Mouse (Mus musculus) frontal cortex, postnatal 14 days (tissue): Measurements from ENCODE around the gene Nup160.

ENCODE experiments used
- DNase-seq, 2 experiments: peaks; one replicate each; pipeline ENCODE4 v3.0.0; 2022; ENCODE audit warnings: low spot score in 2 of 2

The Nup160 gene

DNA sequence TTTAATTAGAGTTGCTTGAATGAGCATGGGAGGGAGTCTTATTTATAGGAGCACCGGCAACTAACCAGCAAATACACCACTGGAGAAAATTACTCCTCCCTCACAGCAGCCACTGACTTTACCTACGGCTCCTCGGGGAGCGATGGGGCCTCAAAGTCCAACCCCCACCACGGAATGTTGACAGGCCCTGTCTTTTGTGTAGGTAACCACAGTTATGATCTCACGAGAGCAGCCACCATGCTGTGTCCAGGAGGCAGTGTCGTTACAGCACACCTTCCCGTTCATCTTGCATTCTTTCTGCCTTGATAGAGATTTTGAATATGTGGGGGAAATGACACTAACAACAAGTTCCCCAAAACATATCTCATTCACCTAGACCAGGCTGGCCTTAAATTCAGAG is at the start of gene Nup160:
TSS of gene Nup160 (plus strand) at position 209 of the 400 bp plus-strand sequence.
- DNase-seq: no peak

DNA sequence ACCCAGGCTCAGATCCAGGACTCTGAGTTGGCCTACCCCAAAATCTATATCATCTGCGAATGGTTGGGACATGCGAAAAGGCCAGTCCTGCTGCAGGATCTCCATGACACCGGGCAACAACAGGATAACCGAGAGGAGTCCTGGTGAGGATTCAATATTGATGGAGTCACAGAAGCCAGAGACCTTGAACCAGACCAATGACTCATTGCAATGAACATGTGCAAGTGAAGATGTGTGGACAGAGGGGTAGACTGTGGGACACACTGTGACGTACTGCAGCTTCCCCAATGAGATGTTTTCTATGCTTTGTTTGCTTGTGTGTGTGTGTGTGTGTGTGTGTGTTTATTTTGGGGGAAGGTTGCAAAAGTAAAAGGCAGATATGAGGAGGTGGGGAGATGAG is 48.8 kb upstream of the Nup160 start:
- DNase-seq: no peak

DNA sequence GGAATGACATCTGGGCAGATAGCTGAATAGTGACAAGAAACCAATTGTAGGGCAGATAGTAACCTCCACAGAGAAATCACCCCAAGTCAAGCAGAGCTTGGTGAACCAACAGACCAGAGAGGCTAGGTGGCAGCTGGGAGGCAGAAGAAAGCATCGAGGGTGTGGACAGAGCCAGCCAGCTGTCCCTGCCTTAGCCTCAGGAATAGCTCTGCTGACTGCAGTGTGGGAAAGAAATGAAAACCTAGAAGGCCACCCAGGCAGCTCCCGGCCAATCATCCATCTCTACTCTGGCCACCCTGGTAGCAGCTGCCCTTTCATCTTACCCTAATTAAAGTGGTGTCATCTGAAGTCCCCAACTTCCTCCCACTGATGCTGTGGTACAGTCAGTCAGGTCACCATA is 47.5 kb upstream of the Nup160 start:
- DNase-seq: no peak

DNA sequence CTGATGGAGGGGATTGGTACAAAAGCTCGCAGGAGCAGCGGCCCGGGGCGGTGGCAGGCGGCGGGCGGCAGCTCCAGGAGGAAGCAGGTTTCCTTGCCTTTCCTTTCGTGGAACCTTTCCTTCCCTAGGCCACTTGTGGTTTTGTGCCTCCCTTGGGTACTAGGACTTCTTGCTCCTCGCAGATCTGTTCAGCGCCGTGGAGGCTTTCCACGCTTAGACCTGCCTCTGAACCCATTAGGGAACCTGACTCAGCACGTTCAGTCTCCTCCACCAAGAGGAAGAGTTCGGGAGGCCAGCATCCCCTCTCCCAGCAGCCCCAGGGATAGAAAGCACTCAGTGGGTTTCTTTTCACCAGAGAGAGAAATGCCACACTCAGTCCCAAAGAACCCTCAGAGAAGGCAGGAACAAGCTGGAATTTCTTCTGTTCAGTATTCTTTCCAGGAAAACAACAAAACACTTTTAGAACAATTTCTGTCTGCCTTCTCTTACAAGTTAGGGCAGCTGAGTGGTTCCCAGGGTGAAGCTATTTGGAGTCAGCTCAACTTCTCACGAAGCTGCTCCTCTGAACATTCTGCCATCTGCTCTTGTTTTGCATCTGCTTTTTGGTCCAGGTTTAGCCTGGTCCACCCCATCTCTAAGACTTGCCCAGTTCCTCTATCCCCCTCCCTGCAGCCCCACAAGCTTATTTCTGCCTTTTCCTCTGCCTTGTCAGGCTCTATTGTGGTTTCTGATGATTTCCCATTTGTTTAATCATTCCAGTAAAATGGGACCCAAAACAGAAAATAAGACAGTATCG is 44.9 kb upstream of the Nup160 start:
- DNase-seq: no peak

DNA sequence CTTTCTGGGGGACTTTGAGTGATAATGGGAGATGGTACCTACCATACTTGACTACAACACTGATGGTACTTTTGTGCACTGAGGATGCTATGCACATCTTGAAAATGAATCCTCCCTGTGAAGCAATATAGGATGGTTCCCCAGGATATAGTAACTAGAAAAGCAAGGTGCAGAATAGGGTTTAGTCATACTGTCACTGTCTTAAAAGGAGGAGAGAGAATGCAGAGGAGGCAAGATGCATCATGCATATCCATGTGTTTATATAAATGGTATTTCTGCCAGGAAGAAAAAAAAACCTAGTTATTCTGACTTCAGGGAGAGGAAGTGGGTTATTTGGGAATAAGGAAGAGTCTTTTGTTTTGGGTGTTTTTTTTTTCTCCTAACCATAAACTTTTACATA is 42.3 kb upstream of the Nup160 start:
- no peak for DNase-seq

DNA sequence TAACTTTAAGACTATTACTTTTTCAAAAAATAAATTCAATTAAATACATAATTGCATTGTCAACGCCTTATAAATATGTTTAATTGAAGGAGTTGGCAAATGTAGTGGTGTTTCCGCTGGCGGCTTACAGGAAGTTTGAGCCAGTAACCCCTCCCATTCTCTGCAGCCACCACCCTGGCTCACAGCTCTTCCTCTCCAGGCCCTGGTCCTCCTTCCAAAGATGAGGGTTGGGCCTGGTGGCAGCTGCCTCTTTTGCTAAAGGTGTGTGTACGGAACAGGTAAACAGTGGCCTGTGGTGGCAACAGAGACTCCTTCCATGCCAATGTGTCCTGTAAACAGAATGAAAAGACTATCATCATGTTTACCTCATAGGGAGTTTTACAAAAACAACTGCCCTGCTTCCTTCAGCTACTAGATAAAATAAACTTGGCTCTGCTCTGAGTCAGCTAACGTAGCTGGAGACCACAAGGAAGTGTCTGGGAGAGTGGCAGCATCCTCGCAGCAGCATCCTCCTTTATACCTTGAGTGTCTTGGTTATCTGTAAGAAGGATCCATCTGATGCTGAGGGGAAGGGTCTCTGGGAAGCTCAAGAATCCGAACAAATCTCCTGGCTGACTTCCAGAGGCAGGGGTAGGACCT is 41.8 kb upstream of the Nup160 start:
- no peak for DNase-seq

DNA sequence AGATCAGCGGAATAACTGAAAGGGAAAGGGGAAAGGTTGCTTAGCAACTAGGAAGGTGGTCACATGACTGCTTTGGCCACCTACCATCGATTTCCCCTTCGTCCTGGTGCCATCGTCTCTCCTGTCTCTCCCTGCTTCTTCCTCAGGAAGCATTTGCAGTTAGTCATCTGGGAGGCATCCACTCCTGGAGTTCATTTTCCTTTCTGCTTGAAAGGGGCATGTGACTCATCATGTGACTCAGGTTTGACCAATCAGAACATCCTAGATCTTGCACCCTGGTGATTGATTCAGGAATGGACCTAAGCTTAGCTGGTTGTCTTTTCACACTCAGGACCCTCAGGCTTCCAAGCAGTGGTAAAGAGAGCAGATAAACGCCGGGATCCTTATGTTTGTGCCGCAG is 40.2 kb upstream of the Nup160 start:
- DNase-seq: no peak

DNA sequence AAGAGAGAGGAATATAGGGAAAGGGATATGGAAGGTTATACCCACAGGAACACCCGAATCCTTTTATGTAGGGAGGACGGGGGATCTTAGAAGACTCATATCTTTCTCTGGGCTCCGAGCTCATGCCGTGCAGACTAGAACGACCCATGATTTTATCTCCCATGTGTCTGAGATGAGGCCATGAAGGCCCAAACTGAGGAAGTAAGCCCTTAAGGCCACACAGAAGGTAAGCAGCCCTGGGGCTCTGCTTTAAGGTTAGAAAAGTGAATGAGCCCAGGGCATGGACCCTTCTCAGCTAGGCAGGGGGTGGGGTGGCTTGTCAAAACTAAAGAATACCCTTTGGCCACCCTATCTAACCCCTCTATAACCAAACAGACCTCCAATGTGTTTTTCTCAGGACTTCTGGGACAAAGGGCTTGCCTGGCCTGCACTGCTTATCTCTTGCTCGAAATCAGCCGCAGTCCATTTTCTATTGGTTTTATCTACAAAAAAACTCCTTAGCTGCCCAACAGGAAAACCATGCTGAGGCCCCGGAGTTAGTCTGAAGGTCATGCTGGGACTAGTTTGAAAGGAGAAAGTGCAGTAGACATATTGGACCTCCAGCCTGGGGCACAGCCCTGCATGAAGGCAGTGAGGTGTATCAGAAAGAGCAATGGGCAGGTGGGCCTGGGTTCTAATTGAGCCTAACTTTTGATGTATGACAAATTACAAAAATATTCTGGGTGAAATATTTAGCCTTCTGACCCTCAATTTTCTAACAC is 37.8 kb upstream of the Nup160 start:
- no peak for DNase-seq

DNA sequence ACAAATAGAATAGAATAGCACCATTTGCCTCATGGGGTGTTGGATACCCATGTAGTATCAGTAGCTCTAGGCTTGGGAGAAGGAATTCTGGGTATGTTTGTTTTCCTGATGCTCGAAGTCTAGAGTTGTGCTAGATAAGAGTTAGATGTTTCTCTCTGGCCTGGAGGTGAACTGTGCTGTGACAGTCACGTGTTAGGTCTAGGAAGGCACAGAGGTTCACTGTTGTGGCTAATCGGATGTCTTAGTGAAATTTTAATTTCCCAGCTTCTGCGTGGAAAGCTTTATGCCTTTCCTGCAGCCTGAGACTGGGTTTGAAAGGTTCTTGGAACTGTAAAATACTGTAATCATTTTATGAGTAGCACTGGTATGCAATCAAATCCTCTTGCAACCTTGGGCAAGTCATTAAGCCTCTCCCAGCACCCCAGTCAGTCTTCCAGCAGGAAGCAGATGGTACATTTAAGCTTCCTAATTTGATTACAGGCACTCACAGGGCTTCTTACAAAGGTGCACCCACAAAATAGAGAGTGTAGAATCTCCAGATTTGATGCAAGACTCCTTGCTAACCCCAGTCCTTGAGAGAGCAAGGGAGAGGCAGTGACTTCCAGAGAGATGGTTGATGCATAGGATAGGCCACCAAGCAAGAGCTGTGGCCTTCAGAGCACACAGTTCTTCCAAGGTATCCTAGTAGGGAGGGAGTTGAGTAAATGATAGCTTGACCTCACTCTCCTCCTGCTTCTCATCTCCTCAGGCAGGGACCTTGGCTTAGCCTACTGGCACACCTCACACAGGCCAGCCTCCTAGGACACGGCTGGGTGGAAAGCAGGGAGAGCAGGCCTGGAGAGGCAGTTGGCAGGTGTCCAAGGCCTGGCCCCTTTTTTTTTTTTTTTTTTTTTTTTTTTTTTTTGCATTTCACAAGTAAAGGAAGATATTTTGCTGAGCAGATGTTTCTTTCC is 37.0 kb upstream of the Nup160 start:
- DNase-seq: no peak

DNA sequence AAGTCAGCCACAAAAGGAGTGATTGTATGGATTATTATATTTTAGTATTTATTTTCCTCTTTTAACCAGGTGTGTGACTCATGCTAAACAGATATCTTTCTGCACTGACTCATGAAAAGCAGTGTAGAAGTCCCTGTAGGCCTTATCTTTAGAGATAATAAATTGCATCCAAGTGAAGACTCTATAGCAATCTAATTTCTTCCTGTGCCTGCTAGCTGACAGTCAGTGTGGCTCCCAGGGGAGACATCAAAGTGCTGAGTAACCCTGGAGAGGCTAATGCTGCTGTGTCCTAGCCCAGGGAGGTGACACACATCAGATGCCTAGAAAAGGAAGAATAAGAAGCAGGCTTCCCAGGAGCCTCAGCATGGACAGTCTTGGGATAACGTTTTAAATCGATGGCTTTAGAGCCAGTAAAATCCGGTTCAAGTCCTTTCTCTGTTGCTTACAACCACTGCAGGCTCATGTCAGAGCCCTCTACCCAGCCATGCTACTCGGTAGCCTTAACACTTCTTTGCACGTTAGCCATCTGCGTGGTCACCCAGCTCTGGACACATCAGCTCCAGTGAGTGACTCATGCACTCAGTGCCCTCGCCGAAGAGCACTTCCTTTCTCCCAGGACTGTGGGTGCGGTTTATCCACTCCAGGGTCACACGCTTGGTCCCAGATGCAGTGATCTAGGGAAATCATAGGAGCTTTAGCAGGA is 35.9 kb upstream of the Nup160 start:
- no peak for DNase-seq

DNA sequence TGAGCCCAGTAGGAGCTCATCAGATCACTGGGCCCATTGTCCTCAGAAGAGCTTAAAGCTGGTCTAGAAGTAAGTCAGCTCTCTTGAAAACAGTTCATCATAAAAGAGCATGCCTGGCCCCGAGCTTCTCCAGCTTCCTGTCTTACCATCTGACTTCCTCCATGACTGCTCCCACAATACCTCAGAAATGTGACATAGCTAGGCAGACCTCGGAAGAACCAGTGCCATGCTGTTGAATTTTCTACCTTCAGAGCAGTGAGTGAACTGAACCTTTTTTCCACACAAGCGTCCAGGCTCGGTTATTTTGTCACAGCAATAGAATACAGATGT is 35.3 kb upstream of the Nup160 start:
- no peak for DNase-seq

DNA sequence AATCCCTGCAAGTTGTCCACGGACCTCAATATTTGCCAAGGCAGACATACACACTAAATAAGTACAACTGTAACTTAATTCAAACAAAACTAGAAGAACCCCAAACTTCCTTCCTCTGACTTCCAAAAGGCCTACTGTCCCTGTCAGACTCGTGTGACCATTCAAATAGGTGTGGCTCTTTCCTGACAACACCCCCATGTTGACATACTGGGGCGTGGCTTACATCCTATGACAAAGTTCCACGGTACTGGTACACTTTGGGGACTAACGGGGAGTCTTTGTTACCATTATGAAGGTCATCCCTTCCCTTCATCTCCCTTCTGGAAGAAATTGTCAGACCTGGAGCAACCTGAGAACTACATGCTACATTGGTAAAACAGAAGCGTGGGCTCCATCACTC is 29.9 kb upstream of the Nup160 start:
- no peak for DNase-seq

DNA sequence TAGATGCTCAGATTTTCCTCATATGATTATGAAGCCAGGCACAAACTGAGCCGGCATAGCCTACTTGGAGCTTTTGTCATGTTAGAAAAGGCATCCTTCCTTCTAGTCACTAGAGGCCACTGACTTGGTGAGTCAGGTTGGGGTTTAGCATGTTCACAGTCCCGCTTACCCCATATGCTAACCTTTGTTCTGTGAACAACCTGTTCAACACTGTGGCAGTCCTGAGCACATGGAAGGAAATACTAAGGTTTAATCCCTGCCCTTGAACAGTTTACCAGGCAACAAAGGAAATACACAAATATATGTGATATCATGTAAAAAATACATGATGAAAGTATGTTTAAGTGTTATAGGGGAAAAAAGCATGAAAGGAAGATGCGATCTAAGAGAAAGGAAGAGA is 27.6 kb upstream of the Nup160 start:
- no peak for DNase-seq

DNA sequence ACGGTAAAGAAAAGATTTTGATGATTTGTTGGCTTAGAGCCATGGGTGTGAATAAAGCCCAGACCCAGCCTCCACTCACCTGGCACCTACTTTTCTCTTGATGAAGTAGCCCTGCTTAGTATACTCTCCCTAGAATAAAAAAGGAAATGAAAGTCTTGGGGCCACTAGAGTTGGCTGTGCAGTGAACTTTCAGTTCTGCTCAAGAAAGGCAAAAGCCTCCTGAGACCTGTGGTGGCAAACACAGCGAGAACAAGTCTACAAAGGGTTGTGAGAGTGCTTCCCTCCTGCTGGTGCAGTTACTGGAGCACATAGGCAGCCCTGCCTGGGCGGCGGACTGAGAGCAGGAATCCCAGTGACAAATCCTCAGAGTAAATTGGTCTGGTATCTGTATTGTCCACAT is 27.1 kb upstream of the Nup160 start:
- DNase-seq: no peak

DNA sequence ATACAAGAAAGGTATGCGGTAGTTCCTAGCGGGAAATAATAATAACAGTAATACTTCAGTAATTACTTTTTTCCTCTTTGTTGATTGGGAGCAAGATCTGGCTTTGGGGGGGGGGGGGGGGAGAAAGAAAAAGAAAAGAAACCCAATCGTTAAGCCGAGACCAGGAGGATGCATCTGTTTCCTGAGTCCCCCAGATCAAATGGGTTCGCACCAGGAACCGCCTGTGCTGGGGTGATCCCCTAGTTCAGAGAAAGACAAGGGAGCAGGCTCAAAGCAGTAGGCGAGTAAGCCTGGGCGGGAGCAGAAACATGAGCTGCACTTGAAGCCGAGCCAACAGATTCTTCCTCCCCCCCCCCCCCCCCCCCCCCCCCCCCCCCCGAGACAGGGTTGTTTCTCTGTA is 24.9 kb upstream of the Nup160 start:
- DNase-seq: no peak

DNA sequence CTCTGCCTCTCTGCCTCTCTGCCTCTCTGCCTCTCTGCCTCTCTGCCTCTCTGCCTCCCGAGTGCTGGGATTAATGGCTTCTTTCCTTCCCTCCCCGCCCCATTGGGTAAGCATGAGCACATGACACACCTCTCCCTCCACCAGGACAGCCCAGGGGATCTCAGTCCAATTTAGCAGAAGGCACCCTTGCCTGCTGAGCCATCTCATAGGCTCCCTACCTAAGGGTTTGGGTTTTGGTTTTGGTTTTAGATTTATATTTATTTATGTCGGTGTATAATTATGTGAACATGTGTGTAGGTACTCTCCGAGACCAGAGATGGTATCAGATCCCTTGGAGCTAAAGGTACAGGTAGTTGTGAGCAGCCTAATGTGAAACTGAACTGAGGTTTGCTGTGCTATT is 24.0 kb upstream of the Nup160 start:
- DNase-seq: no peak

DNA sequence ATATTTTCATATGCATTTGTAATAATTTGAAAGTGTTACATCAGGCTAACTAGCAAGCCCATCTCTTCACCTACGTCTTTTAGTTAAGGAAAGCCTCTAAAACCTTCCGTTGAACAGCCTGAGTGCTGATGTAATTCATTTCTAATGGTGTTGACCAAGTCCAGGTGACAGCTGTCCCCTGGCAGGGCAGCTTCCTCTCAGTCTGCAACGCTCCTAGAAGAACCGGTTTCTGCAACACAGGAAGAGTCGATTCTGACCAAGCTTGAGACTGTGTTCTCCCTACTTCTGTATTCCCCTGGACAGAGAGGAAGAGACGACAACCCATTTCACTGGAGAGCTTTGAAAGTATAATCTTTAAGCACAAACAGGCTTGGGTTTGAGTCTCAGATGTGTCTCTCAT is 21.6 kb upstream of the Nup160 start:
- no peak for DNase-seq

DNA sequence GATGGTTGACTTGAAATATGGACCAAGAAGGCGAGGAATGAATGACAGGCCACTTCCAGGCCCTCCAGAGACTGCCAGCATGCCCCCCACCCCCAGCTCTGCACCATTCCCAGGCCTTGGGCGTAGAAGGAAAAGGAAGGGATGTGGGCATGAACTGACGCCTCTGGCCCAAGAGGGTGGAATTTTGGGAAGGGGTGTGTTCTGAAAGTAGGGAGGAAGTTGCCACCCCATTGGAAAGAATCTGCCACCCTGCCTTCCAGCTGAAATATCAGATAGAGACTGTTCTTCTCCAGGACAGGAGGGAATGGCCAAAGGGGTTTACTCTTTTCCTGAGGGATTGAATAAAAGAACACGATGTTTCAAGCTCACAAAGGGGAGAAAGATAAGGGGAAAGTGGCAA is 18.4 kb upstream of the Nup160 start:
- DNase-seq: no peak

DNA sequence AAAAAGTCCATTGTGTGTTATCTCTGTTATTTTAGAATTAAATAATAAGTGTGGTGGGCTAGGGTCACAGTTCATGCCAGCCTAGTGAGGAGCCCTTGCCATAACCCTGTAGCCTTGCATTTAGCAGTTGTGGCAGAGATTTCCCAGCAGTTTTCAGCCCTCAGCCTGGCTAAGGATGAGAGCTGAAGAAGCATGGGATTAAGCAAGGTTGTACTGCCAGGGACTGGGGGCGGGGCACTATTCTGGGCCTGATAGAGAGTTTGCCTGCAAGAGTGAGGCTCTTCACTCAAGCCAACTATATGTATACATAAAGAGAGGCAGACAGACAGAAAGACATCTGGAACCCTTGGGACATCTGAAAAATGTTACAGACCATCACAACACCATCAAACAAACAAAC is 18.0 kb upstream of the Nup160 start:
- DNase-seq: no peak

DNA sequence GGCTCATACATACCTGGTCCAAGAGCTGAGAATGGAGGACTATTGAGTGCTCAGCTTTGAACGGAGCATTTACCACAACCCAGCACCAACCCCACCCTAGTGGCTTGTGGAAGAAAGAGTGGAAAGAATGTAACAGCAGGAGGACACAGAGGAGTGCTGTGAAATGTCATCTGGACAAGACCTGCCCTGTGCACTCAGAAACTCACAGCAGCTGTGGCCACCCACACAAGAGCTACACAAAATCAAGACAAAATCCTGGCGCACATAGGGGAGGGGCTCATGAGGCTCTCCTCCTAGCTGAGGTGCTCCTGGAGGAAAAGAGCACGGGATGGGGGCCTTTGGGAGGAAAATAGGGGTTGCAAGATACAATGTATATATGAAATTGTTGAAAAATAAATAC is 17.4 kb upstream of the Nup160 start:
- DNase-seq: no peak

DNA sequence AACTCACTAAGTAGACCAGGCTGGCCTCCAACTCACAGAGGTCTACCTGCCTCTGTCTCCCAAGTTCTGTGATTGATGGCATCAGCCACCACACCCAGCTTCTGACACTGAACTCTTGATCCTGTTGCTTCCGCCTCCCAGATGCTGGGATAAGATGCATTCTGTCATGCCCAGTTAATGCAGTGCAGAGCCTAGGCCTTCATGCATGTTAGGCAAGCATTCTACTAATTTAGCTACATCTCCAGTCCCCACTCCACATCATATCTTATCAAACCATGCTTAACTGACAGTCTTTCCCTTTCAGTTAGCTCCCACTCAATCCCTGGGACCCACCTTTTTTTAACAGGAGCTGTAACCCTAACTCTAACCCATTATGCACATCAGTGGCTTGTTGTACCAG is 16.1 kb upstream of the Nup160 start:
- no peak for DNase-seq
